Mouse (Mus musculus) limb, embryonic 14.5 days (tissue): Measurements from ENCODE around the gene Arid5b. TPM values are rescaled to one million over a fixed set of nuclear protein-coding genes. Genes with fewer than 3 reads are reported as not detected.

Source experiments
- ATAC-seq: fragments of 200-750 bp; cut with Nextera tagmentation; 2 replicates; pipeline ENCODE4 v1.8.0; 2017; ENCODE audit warnings: low read depth, moderate number of reproducible peaks, moderate TSS enrichment; ENCODE audit not compliant: low FRiP score
- DNase-seq: peaks from one replicate; pipeline ENCODE4 v3.0.0-alpha.2; 2015; ENCODE audit warnings: low spot score
- H3K27ac ChIP-seq: fragments of 300-500 bp; sonication (generic); replicated peaks from 2 replicates; pipeline ENCODE4 v1.5.1; 2014; ENCODE audit warnings: low read depth, mild to moderate bottlenecking, low read length, moderate library complexity, mixed read lengths
- H3K27me3 ChIP-seq: fragments of 300-500 bp; sonication (generic); 2 replicates; pipeline ENCODE4 v1.6.1; 2014; ENCODE audit warnings: low read length, mixed read lengths; ENCODE audit not compliant: control insufficient read depth, insufficient read depth
- H3K36me3 ChIP-seq: fragments of 300-500 bp; sonication (generic); 2 replicates; pipeline ENCODE4 v1.6.1; 2014; ENCODE audit warnings: mild to moderate bottlenecking, low read length, moderate library complexity, mixed read lengths; ENCODE audit not compliant: control insufficient read depth, insufficient read depth
- H3K4me1 ChIP-seq: fragments of 300-500 bp; sonication (generic); 2 replicates; pipeline ENCODE4 v1.6.1; 2014; ENCODE audit warnings: antibody characterized with exemption, low read length, mixed read lengths; ENCODE audit not compliant: control insufficient read depth, insufficient read depth
- H3K4me2 ChIP-seq: fragments of 300-500 bp; sonication (generic); replicated peaks from 2 replicates; pipeline ENCODE4 v1.6.1; 2014; ENCODE audit warnings: low read depth, mild to moderate bottlenecking, low read length, moderate library complexity; ENCODE audit not compliant: severe bottlenecking
- H3K4me3 ChIP-seq: fragments of 300-500 bp; sonication (generic); replicated peaks from 2 replicates; pipeline ENCODE4 v1.5.1; 2014; ENCODE audit warnings: low read length
- H3K9ac ChIP-seq: fragments of 300-500 bp; sonication (generic); 2 replicates; pipeline ENCODE4 v1.6.1; 2014; ENCODE audit warnings: mild to moderate bottlenecking, low read depth, low read length, moderate library complexity; ENCODE audit not compliant: severe bottlenecking
- H3K9me3 ChIP-seq: fragments of 300-500 bp; sonication (generic); 2 replicates; pipeline ENCODE4 v1.6.1; 2016; ENCODE audit warnings: low read length; ENCODE audit not compliant: control insufficient read depth
- POLR2A ChIP-seq: fragments of 200-500 bp; IDR thresholded peaks from 2 replicates; pipeline ENCODE4 v1.8.0; 2012; ENCODE audit warnings: inconsistent platforms, mild to moderate bottlenecking, moderate library complexity, borderline replicate concordance; ENCODE audit not compliant: insufficient read depth, insufficient read length; ENCODE audit errors: extremely low read depth
- WGBS: fragments of 180-500 bp; shearing (Covaris S2); extraction: QIAGEN DNeasy Blood & Tissue Kit; methylation state at CpG from one replicate; pipeline ENCODE4 v1.1.7; 2014; 5-methylcytosine and 5-hydroxymethylcytosine counted together
- polyA plus RNA-seq, 2 experiments: library from polyadenylated mRNA; depleted of rRNA in 1 of 2; stranded (reverse) in 1 of 2; unstranded in 1 of 2; fragments of >200 nt; fragmentation: Nextera tagmentation in 1 of 2; extraction: Ambion mirVana in 1 of 2; gene quantifications; 2 replicates each; pipeline versions ENCODE4 v1.2.1 to v1.2.3; 2012 to 2014

The Arid5b gene
- polyA plus RNA-seq, 2 experiments, result 14.1 to 41.0 TPM

DNA sequence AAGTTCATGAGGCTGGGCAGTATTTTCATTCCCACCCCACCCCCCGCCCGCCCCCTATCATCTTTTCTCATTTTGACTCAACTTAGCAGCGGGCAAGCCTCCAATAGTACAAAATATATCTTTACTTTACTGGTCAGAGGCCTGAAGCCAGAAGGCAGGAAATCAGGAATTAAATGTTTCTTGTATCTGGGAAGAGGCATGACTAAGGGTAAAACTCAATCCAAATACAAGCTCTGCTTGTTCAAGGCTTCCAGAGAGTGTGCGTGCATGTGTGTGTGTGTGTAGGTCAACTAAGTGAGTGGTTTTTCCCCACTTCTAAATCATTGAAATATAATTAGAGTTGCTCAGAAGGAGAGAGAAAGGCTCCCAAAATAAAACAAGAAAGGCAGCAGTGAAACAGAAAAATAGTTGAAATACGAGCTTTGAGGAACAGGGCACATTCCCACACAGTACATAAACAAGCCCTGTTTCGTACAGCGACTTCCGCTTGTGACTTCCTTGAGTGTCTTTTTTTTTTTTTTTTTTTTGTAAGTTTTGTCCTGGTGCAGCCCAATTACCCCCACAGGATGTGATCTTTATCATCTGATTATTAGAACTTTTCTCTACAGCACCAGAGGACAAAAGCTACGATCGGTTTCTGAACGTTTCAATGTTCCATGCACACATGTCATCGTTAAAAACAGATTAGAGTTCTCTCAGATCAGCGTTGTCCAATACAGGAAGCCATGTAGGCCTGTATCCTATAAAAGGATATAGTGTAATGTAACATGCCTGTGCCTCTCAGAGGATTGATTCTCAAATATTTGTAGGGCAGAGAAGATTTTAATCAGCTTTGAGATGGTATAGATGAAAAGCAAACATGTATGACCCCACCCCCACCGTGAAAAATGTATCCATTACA, 173.4 kb downstream of the Arid5b start:
- H3K9me3 ChIP-seq, result no peaks in the 10 kb centered on the region
- no peak overlapping the region; the same call in 1 of the 2 replicates for H3K4me2 ChIP-seq
- TF ChIP-seq POLR2A, result no peak
- H3K27me3 ChIP-seq, result no peaks in the 10 kb centered on the region
- ATAC-seq, result peak; percentile 14; the same call in 1 of the 2 replicates
- 33% methylated on average over 14 of the region's 14 CpGs for WGBS
- peak overlapping the region; percentile 64 for H3K27ac ChIP-seq
- H3K36me3 ChIP-seq, result peaks cover 21% of the 10 kb centered on the region
- H3K4me1 ChIP-seq, result peaks cover 30% of the 10 kb centered on the region
- DNase-seq, result peak; percentile 57
- H3K4me3 ChIP-seq, result no peak overlapping the region
- H3K9ac ChIP-seq, result no peak overlapping the region

DNA sequence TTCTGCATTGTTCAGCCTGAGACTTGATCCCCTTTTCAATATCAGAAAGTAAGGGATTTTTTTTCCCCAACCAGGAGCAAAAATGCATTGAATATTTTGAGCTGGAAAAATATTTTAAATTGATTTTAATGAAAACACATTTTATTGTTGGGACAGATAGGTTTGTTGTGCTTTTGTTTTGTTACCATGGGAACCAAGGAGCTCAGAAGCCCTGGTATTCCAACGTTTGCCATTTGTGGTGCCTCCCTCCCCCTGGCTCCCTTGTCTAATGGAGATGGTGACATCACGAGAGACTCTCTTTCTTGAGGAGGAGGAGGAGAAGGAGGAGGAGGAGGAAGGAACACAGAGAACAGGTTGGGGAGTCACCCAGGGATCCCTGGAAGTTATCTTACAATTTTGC, 174.1 kb downstream of the Arid5b start:
- WGBS, result 16% methylated on average over 2 of the region's 2 CpGs
- TF ChIP-seq POLR2A, result no peak
- ATAC-seq, result peak; percentile 62; the same call in 1 of the 2 replicates
- Histone ChIP-seq H3K4me3 (no peak overlapping the region), H3K4me2 (no peak overlapping the region), H3K27me3 (no peaks in the 10 kb centered on the region), H3K9ac (no peak overlapping the region), H3K4me1 (peaks cover 30% of the 10 kb centered on the region), H3K27ac (peak overlapping the region; percentile 64), H3K36me3 (peaks cover 21% of the 10 kb centered on the region), H3K9me3 (no peaks in the 10 kb centered on the region)
- peak; percentile 68 for DNase-seq

GRCm38 (mm10) chr10:68103988-68104387, 174.6 kb downstream of the Arid5b start:
- Histone ChIP-seq H3K4me1 (peaks cover 30% of the 10 kb centered on the region), H3K4me3 (no peak overlapping the region), H3K9me3 (no peaks in the 10 kb centered on the region), H3K27me3 (no peaks in the 10 kb centered on the region), H3K4me2 (no peak overlapping the region), H3K9ac (no peak overlapping the region), H3K36me3 (peaks cover 21% of the 10 kb centered on the region), H3K27ac (peak overlapping the region; percentile 64; the same call in 1 of the 2 replicates)
- ATAC-seq, result peak; percentile 71
- DNase-seq, result peak; percentile 76
- TF ChIP-seq POLR2A, result no peak
- WGBS, result 17% methylated on average over 5 of the region's 5 CpGs

- no peak for ATAC-seq
Observed at GRCm38 (mm10) chr10:68103078-68103855, 175.3 kb downstream of the Arid5b start.

DNA sequence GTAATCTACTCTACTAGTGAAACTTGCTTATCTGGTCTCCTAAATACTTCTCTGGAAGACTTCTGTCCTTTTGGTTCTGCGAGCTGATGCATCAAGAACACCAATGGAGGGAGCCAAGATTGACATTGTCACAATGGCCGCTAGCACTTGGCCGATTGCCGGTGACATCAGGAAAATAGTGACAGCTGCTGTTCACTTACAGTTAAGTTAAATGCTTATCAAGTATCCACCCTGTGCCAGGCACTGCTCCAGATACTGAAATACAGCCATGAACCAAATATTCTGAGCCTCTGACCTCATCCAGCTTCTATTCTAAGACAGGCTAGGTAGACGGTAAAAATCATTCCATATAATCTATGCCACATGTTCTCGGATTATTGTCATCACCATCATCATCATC, 176.0 kb downstream of the Arid5b start:
- ATAC-seq, result no peak

More at GRCm38 (mm10) chr10:68103078-68103855, 175.3 kb downstream of the Arid5b start:
- H3K36me3 ChIP-seq, result peaks cover 21% of the 10 kb centered on the region
- H3K4me2 ChIP-seq, result no peak overlapping the region
- H3K27me3 ChIP-seq, result no peaks in the 10 kb centered on the region
- H3K4me1 ChIP-seq, result peaks cover 30% of the 10 kb centered on the region
- no peak overlapping the region for H3K27ac ChIP-seq
- DNase-seq, result no peak
- 37% methylated on average over 6 of the region's 6 CpGs for WGBS
- no peaks in the 10 kb centered on the region for H3K9me3 ChIP-seq
- H3K9ac ChIP-seq, result no peak overlapping the region
- TF ChIP-seq POLR2A, result no peak
- H3K4me3 ChIP-seq, result no peak overlapping the region

More for the DNA sequence above, 176.0 kb downstream of the Arid5b start:
- Histone ChIP-seq H3K9ac (no peak overlapping the region), H3K4me2 (no peak overlapping the region), H3K9me3 (no peaks in the 10 kb centered on the region), H3K4me3 (no peak overlapping the region), H3K27me3 (no peaks in the 10 kb centered on the region), H3K27ac (no peak overlapping the region), H3K4me1 (peaks cover 30% of the 10 kb centered on the region), H3K36me3 (peaks cover 28% of the 10 kb centered on the region)
- DNase-seq, result no peak
- WGBS, result 90% methylated on average over 6 of the region's 6 CpGs
- no peak for TF ChIP-seq POLR2A
